Mouse (Mus musculus) midbrain, embryonic 11.5 days (tissue): Measurements from ENCODE around the gene Asf1a. TPM values are rescaled to one million over a fixed set of nuclear protein-coding genes. Genes with fewer than 3 reads are reported as not detected.
A peak's percentile ranks its signal among the peaks of the same experiment; 100 is the strongest.

Experiments
- ATAC-seq: fragments of 200-750 bp; cut with Nextera tagmentation; 2 replicates; pipeline ENCODE4 v1.8.0; 2017; ENCODE audit warnings: moderate TSS enrichment, moderate library complexity; ENCODE audit not compliant: low FRiP score
- DNase-seq: peaks from one replicate; pipeline ENCODE4 v3.0.0; 2015; ENCODE audit warnings: low spot score; ENCODE audit errors: missing footprints
- H3K27ac ChIP-seq: fragments of 300-500 bp; sonication (generic); 2 replicates; pipeline ENCODE4 v1.5.1; 2014; ENCODE audit warnings: low read depth, low read length
- H3K27me3 ChIP-seq: fragments of 300-500 bp; sonication (generic); 2 replicates; pipeline ENCODE4 v1.6.1; 2014; ENCODE audit warnings: mild to moderate bottlenecking, low read length, moderate library complexity, mixed read lengths; ENCODE audit not compliant: control insufficient read depth, insufficient read depth
- H3K36me3 ChIP-seq: fragments of 300-500 bp; sonication (generic); 2 replicates; pipeline ENCODE4 v1.6.1; 2014; ENCODE audit warnings: mild to moderate bottlenecking, low read length, moderate library complexity, mixed read lengths; ENCODE audit not compliant: control insufficient read depth, insufficient read depth
- H3K4me1 ChIP-seq: fragments of 300-500 bp; sonication (generic); 2 replicates; pipeline ENCODE4 v1.6.1; 2014; ENCODE audit warnings: low read length; ENCODE audit not compliant: control insufficient read depth, insufficient read depth
- H3K4me2 ChIP-seq: fragments of 300-500 bp; sonication (generic); 2 replicates; pipeline ENCODE4 v1.6.1; 2014; ENCODE audit warnings: mild to moderate bottlenecking, moderate library complexity
- H3K4me3 ChIP-seq: fragments of 300-500 bp; sonication (generic); 2 replicates; pipeline ENCODE4 v1.5.1; 2014; ENCODE audit warnings: low read depth, low read length
- H3K9ac ChIP-seq: fragments of 300-500 bp; sonication (generic); 2 replicates; pipeline ENCODE4 v1.6.1; 2014; ENCODE audit warnings: low read length
- H3K9me3 ChIP-seq: fragments of 300-500 bp; sonication (generic); 2 replicates; pipeline ENCODE4 v1.6.1; 2016; ENCODE audit warnings: low read length; ENCODE audit not compliant: control insufficient read depth
- WGBS: fragments of 180-500 bp; shearing (Covaris S2); extraction: QIAGEN DNeasy Blood & Tissue Kit; methylation state at CpG from one replicate; pipeline ENCODE4 v1.1.7; 2014; 5-methylcytosine and 5-hydroxymethylcytosine counted together
- polyA plus RNA-seq: library from polyadenylated mRNA; unstranded; fragments of >200 nt; fragmentation: Nextera tagmentation; extraction: Ambion mirVana; gene quantifications from 2 replicates; pipeline ENCODE4 v1.2.1, GENCODE M21; 2014

Gene Asf1a
- polyA plus RNA-seq, 1 experiment from 2014 or later, result 178 TPM

DNA sequence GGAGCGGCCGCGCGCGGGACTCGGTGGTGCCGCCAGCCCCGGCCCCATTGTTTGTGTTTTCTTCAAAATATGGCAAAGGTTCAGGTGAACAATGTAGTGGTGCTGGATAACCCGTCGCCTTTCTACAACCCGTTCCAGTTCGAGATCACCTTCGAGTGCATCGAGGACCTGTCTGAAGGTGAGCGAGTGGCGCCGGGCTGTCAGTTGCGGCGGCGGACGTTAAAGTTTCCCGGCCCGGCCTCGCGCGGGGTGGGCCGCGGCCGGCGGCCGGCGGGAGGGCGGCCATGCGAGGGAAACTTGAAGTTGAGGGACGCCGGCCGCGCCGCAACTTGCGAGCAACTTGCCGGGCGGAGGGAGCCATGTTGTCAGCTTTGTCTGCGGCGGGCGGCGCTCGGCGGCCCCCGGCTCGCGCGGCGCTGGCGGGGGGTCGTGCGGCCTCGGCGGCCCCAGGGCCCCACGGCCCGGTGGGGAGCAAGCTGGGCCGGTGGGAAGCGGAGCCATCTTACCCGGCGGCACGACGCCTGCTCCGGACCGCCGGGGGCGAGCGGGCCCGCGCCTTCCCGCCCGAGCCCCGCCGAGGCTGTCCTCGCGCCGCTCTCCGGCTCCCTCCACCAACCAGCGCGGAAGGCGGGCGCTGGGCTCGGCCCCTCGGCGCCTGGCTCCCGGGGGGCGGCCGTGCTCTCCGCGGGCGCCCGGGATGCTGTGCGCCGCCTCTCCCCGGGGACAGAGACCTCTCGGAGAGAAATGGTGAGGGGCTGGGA, 744 bp downstream of the Asf1a start:
- under 1% methylated on average over 83 of the region's 99 CpGs for WGBS

DNA sequence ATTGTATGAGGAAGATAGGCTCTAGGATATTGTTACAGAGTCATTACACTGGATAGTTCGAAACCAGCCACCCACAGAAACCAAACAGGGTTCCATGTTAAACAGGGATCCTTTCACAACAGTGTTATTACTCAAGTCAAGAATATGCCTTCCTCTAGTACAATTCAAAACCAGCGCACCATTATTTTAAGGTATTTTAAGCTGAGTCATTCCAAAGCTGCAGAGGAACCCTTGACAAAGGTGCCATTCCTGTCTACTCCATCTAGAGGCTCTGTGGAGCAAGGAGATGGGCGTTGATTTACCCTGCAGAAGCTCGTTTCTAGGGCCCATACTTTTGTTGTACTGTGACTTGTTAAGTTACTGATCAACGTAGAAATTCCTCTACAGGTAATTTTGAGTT, 2.3 kb downstream of the Asf1a start:
- Histone ChIP-seq H3K9ac (0 out of 2 replicates have a peak overlapping the region, but pooled peaks have one; percentile 14), H3K4me1 (peaks cover 18% of the 10 kb centered on the region), H3K36me3 (peaks cover 5% of the 10 kb centered on the region; the same call in 1 of the 2 replicates), H3K4me3 (peak overlapping the region; percentile 16), H3K4me2 (peak overlapping the region; percentile 51), H3K27me3 (no peaks in the 10 kb centered on the region), H3K27ac (no peak overlapping the region), H3K9me3 (no peaks in the 10 kb centered on the region)
- DNase-seq (peak; percentile 90), ATAC-seq (no peak)
- 55% methylated on average over 5 of the region's 5 CpGs for WGBS

More for the DNA sequence above, 744 bp downstream of the Asf1a start:
- Histone ChIP-seq H3K4me3 (peak overlapping the region; percentile 73), H3K9ac (peak overlapping the region; percentile 98), H3K27me3 (no peaks in the 10 kb centered on the region), H3K9me3 (no peaks in the 10 kb centered on the region), H3K4me1 (peaks cover 18% of the 10 kb centered on the region), H3K4me2 (peak overlapping the region; percentile 51), H3K27ac (peak overlapping the region; percentile 98), H3K36me3 (peaks cover 2% of the 10 kb centered on the region; the same call in 1 of the 2 replicates)
- DNase-seq, result peak; percentile 97
- ATAC-seq, result peak; percentile 38

DNA sequence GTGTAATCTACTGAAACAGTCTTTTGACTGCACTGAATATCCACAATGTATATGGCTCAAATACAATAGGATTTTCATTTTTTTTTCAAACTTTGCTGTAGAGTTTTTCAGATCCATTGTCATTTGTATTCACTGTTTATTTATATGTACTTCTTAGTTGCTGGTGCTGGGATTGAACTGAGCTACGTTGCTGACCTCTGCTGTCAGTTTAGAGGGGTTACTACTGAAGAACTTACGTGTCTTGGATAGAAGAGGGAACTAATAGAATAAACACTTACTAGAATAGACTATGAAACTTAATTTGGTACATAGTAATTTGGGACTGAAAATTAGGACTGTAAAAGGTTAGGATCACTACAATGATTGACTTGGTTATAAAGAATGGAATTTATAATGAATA, 8.8 kb downstream of the Asf1a start:
- Histone ChIP-seq H3K4me1 (0 out of 2 replicates have a peak, but pooled peaks cover 2% of the 10 kb centered on the region), H3K27ac (no peak overlapping the region), H3K4me2 (no peak overlapping the region), H3K9me3 (no peaks in the 10 kb centered on the region), H3K4me3 (no peak overlapping the region), H3K36me3 (peaks cover 10% of the 10 kb centered on the region; the same call in 1 of the 2 replicates), H3K9ac (no peak overlapping the region), H3K27me3 (no peaks in the 10 kb centered on the region)
- DNase-seq (no peak), ATAC-seq (no peak)
- WGBS, result 77% methylated on average over 2 of the region's 2 CpGs

DNA sequence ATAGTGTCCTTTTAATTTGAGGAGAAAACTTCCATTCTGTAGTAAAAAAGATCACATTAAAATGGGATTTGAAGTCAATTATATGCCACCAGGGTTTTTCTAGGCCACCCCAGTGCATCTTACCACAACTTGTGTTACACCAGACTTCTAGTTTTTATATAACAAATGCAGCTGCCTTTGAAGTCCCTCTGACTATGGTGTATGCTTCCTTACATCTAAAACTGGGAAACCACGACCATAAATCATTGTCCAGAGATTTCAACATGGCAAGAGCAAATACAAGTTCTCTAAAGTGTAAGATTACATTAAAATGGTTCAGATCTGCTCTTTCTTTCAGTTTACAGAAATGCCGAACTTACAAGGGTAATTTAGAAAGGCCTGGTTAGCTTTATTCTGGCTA, 11.7 kb downstream of the Asf1a start:
- H3K9me3 ChIP-seq, result no peaks in the 10 kb centered on the region
- DNase-seq (no peak), ATAC-seq (no peak)
- H3K27me3 ChIP-seq, result no peaks in the 10 kb centered on the region
- no peak overlapping the region for H3K27ac ChIP-seq
- H3K4me1 ChIP-seq, result no peaks in the 10 kb centered on the region
- H3K4me2 ChIP-seq, result no peak overlapping the region
- no peak overlapping the region for H3K4me3 ChIP-seq
- H3K36me3 ChIP-seq, result peaks cover 10% of the 10 kb centered on the region; the same call in 1 of the 2 replicates
- no peak overlapping the region for H3K9ac ChIP-seq
- 83% methylated on average over 2 of the region's 2 CpGs for WGBS

DNA sequence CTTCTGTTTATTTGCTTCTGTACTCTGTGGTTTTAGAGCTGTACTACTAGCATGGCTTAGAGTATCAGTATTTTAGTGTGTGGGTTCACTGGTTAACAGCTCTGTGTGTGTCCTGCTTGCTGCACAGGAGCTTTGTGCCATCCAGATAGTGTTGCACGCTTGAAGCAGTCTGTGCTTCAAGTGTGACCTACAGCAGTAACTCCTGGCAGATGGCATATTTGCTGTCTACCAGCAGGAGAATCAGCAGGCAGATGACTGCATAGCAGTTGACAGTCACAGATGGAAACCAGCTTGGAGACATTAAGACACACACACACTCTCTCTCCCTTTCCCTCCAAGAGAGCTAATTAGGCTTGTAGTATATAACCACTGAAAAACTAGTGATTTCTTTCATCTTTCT, 15.6 kb downstream of the Asf1a start:
- H3K27me3 ChIP-seq, result no peaks in the 10 kb centered on the region
- no peak overlapping the region for H3K4me2 ChIP-seq
- no peaks in the 10 kb centered on the region for H3K4me1 ChIP-seq
- 95% methylated on average over 1 of the region's 1 CpGs for WGBS
- H3K36me3 ChIP-seq, result peaks cover 11% of the 10 kb centered on the region
- H3K27ac ChIP-seq, result no peak overlapping the region
- no peaks in the 10 kb centered on the region for H3K9me3 ChIP-seq
- H3K9ac ChIP-seq, result no peak overlapping the region
- ATAC-seq, result no peak
- no peak for DNase-seq
- no peak overlapping the region for H3K4me3 ChIP-seq

DNA sequence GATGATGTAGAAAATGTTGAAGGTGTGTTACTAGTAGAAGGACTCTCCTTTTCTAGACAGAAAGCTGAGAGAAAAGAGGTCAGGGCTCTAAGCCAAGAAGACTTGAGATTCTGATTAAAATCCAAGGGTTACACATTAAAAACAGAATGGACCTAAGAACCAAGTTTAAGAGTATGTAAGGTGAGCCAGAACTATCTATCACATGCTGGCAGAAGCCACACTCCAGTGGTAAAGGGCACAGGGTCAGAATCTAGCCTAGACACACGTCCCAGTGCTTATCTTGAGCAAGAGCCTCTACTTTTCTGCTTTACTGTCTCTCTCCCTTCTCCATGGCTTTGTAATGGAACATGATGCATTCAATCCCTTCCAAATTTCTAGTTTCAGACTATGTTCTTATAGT, 17.4 kb downstream of the Asf1a start:
- Histone ChIP-seq H3K9me3 (no peaks in the 10 kb centered on the region), H3K4me2 (no peak overlapping the region), H3K4me1 (no peaks in the 10 kb centered on the region), H3K36me3 (peaks cover 8% of the 10 kb centered on the region), H3K4me3 (no peak overlapping the region), H3K9ac (no peak overlapping the region), H3K27ac (no peak overlapping the region), H3K27me3 (no peaks in the 10 kb centered on the region)
- ATAC-seq, result no peak
- DNase-seq, result no peak
- WGBS, result 86% methylated on average over 1 of the region's 1 CpGs

DNA sequence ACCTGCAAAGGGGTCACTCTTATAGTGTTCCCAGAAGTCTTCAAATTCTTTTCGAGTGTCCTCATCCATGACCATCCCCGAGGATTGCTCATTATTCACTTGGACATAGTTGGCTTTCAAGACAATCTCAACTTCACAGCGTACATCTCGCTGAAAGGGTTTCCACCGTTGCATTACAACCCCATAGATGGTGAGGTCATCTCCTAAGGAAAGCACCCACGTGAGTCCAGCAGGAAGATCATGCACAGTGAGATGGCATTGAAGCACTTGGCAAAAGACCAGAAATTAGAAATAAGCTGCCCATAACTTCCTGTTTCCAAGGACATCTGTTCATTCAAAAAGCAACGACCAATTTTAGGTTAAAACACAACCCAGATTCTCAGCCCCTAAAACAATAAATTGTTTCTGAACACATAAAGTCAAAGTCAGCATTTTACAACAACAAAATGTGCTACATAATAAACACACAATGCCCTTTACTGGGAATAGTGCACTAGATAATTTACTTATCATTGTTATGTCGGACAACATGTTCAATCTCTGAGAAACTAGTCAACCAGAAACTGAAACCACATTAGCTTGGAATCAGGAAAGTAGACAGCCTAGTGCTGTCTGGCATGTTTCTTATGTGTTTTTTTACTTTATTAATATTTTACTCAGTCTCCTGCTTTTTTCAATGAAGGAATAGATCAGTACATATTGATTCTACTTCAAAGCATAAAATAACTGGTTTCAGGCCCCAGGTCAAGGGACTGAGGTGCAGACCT, 19.5 kb downstream of the Asf1a start:
- 90% methylated on average over 8 of the region's 8 CpGs for WGBS
- Histone ChIP-seq H3K9me3 (no peaks in the 10 kb centered on the region), H3K27ac (no peak overlapping the region), H3K36me3 (peaks cover 6% of the 10 kb centered on the region), H3K4me3 (no peak overlapping the region), H3K4me1 (no peaks in the 10 kb centered on the region), H3K9ac (no peak overlapping the region), H3K4me2 (no peak overlapping the region), H3K27me3 (no peaks in the 10 kb centered on the region)
- ATAC-seq, result no peak
- DNase-seq, result peak; percentile 66

DNA sequence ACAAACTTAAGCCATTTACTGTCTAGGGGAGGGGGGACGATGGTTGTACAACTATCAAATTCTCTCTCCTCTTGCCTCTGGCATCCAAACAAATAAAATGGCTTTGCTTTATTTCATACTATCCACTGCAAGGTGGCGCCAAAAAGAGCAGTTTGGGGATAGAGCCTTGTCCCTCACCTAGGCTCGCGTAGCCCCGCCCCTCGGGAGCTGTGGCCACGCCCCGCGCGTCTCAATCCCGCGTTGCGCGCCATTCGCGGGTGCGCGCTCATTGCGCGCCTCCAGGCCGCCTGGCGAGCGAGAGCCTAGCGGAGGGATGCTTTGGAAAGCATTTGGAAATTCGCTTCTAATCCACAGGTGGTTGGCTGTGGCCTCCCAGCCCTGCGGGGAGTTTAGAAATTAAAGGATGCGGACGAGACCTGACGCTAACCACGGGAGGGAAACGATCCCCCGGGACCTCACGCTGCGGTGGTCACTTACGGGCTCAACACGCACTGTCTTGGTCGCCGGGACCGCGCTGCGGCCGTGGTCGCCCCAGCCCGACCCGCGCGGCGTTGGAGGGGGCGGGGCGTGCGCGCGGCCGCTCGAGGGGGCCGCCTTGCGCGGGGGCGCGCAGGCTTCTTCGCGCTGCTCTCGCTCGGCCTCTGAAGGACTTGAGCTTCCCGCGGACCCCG, 32.8 kb downstream of the Asf1a start:
- peak overlapping the region; percentile 82 for H3K9ac ChIP-seq
- no peaks in the 10 kb centered on the region for H3K9me3 ChIP-seq
- no peaks in the 10 kb centered on the region for H3K27me3 ChIP-seq
- DNase-seq (peak; percentile 99), ATAC-seq (peak; percentile 90)
- H3K4me2 ChIP-seq, result peak overlapping the region; percentile 30
- H3K27ac ChIP-seq, result peak overlapping the region; percentile 89
- under 1% methylated on average over 67 of the region's 67 CpGs for WGBS
- peaks cover 2% of the 10 kb centered on the region; the same call in 1 of the 2 replicates for H3K4me1 ChIP-seq
- H3K4me3 ChIP-seq, result peak overlapping the region; percentile 68
- no peaks in the 10 kb centered on the region for H3K36me3 ChIP-seq
